Mouse (Mus musculus) adrenal gland, postnatal 14 days (tissue): ENCODE data around the gene Cdk5r1. TPM values are rescaled to one million over a fixed set of nuclear protein-coding genes. Genes with fewer than 3 reads are reported as not detected.

Experiments
- DNase-seq: peaks from one replicate; pipeline ENCODE4 v3.0.0; 2021; ENCODE audit warnings: mixed read lengths
- total RNA-seq: library from RNA; stranded (reverse); gene quantifications from 2 replicates; pipeline ENCODE4 v1.2.3, GENCODE M21; 2021

Gene Cdk5r1
- total RNA-seq, 1 experiment from 2014 or later, result 2.6 TPM

- no peak for DNase-seq
Observed at GRCm38 (mm10) chr11:80481409-80482050, 4.7 kb downstream of the Cdk5r1 start.

DNA sequence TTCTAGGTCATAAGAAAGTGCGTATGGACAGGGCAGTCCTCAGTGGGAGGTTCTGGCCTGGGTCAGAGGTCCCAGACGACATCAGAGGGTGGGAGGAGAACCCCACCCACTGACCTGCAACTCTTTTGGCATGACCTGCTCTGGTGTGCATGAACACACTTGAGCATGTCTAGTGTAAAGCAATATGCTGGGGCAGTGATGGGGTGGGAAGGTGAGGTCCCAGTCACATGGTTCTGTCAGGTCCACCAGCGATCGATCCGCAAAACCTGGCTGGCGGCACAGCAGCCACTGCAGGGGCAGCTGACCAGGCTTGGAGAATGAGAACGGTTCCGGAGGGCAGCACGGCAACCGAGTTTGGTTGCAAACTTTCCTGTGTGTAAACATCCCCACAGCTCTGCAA is 5.5 kb downstream of the Cdk5r1 start:
- DNase-seq, result no peak

DNA sequence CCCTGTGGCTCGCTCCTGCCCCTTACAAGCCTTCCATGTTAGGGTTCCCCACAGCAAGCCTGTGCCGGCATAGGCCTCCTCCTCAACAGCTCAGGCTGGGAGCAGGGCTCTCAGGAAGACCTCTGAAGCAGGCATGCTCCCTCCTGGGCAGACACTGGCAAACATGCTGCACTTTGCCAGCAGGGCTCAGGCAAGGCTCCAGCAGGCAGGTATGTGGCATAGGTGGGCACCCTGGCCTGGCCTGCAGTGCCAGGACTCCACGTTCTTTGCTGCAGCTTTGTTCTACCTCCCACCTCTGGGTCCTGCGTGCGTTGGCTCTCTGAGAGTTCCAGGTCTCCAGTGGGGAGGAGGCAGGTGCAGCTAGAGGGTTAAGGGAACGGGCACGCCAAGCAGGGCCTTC is 6.1 kb downstream of the Cdk5r1 start:
- no peak for DNase-seq

DNA sequence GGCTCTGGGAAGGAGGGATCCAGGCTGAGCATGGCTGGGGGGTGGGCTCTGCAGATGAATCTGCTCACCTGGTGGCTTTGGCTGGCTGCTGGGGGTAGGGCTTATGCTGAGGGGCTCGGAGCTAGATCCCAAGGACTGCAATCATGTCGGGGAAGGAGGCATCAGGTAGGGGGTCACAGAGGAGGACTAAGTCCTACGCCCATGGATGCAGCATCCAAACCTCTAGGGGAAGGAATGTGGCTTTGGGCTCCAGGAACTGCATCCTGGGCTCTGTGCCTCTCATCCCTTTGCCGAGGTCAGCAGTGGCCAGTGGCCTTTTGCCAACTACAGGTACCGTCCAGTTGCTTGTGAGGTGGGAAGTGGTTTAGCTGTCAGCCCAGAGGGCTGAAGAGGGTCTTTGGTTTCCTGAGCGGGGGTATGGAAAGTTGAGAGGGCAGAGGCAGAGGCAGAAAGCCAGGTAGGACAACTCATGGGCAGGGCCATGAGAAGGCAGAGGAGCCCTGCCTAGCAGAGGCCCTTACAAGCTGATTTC is 6.8 kb downstream of the Cdk5r1 start:
- DNase-seq, result no peak

- peak; percentile 47 for DNase-seq
Observed at GRCm38 (mm10) chr11:80484191-80484791, 7.5 kb downstream of the Cdk5r1 start.

DNA sequence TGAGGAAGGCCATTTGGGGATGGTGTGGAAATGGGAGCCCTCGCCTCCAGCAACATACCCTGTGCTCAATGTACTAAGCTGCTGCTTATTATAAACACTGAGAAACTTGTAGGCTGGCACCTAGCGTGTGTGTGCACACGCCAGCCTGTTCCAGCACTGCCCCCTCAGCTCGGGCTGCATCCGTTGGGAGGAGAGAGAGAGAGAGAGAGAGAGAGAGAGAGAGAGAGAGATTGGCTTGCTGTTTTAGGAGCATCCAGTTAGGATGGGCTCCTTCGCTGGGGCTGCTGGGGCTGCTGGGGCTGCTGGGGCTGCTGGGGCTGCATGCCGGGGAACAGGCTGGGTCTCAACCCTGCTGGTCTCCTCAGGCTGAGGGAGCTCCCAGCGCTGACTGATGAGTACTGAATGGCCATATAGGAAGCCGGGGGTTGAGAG is 8.3 kb downstream of the Cdk5r1 start:
- no peak for DNase-seq

DNA sequence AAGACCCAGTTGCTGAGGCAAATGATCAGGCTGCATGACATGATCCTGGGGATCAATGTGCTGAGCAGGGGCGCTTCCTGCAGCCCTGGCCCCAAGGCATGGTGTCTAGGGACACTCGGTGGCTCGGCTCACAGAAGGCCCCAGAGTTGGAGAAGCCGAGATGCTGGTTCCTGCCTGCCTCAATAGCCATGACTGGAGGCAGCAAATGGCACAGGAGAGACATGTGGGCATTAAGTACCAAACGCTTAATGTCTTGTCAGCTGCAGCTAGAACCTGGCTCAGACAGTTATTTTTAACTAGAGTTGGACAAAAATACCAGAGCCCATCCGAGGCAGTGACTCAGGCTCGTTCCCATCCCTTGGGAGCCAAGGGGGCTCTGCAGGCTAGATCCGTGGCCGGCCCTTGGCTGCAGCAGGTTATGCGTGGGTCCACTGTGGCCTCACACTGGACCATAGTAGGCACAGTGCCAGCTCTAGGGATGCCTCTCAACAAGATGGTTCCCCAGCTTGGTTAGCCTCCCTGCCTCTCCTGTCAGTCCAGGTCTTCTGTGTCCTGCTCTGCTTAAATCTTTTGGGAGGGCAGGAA is 8.9 kb downstream of the Cdk5r1 start:
- DNase-seq, result no peak

GRCm38 (mm10) chr11:80487904-80488587 is 11.2 kb downstream of the Cdk5r1 start:
- DNase-seq, result no peak

DNA sequence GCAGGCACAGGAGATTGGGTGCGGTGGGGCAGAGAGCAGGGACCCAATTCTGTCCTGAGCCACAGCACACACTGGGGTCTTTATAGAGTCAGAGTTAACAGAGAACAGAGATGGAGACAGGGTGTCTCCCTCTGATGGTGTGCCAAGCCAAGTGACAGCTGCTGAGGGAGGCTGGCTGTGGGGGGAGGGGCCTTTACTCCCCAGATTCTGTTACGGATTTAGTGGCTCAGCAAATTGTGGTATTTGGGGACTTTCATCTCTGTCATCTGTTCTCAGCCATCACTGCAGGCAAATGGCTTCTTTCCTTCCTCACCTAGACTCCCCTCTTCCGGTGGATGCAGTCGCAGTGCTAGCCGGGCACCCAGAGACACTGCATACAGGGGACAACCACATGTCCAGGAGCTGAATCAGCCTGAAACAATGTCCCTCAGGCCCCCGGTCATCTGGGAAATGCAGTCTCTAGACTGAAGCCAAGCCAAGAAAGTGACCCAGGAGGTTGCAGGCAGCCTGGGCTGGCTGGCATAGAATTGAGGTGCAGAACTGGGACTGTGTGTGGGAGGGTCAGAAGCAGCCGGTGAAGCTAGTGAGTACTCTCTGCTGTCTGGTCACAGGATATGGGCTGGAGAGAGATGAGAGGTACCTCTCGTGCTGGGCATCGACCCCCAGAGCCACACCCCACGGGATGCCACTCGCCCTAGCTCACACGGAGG is 12.5 kb downstream of the Cdk5r1 start:
- DNase-seq, result no peak

DNA sequence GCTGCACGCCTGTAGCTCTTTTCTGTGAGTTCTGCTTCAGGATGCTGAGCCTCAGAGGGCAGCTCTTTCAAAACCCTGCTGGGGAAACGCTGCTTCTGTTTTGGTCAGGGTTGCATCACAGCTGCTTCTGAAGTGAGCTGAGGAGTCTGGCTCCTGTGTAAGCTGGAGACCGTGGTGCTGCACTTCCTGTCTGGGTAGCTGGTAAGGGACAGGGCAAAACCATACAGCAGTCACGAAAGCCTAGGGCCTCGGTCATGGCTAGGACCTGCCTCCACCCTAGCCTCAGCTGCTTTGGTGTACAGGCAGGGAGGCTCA is 13.0 kb downstream of the Cdk5r1 start:
- DNase-seq, result no peak

DNA sequence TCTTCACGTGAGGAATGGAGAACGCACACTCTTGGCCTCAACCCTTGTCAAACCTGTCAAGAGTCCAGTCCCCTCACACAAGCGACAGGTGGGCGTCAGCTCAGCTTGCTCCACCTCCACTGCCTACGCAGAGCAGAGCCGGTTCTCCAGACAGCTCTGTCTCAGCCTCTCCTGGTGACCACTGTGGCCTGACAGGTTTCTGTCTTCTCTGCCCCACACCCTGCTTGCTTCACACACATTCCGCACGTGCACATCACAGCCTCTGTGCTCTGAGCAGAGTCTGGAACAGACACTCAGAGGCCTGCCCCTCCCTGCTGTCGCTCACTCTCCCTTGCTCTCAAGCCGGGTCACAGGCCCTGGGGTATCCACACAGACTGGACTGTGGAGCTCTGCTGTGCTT is 14.0 kb downstream of the Cdk5r1 start:
- DNase-seq, result no peak

GRCm38 (mm10) chr11:80493186-80493585 is 16.4 kb downstream of the Cdk5r1 start:
- DNase-seq, result no peak

GRCm38 (mm10) chr11:80494852-80495251 is 18.0 kb downstream of the Cdk5r1 start:
- no peak for DNase-seq

GRCm38 (mm10) chr11:80495972-80496371 is 19.1 kb downstream of the Cdk5r1 start:
- no peak for DNase-seq

DNA sequence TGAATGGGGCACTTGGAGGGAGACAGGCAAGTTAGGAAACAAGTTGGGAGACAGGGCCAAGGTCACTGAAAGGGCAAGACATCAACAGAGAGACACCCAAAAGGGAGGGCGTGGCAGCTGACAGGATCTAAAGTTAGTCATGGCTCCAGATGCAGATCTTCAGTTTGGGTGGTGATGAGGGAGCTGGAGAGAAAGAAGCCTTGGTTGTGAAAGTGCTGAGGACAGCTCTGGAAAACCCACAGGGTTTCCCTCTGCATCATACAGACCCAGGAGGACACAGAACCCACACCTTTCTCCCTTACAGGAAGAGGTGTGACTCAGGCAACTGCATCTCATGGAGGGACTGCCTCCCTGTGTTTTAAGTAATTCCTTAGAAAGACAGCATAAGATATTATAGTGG is 19.8 kb downstream of the Cdk5r1 start:
- no peak for DNase-seq

DNA sequence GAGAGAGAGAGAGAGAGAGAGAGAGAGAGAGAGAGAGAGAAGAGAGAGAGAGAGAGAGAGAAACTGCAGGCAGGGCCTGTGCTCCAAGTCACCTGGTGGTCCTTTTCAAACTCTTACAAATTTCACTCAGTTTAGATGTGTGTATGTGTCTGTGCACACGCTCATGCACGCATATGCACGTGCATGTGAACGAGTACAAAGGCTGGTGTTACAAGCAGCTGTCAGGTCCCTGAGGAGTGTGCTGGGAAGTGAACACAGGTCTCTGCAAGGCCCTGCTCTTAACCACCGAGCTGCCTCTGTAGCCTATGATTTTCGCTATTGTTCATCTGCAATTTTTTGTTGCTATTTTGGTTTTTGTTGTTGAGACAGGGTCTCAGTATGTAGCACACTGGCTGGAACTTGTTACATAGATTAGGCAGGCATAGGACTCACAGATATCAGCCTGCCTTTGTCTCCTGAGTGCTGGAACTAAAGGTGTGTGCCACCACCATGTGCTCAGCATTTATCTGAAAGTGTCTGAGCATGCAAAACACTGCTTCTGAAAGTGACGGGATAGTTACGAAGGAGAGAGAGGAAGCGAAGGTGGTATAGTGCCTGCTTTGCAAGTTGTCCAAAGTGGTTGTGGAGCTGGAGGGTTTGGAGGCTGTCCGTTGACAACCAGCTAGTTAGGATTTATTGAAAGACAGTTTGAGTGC is 20.5 kb downstream of the Cdk5r1 start:
- no peak for DNase-seq

- no peak for DNase-seq
Observed at GRCm38 (mm10) chr11:80498328-80499070, 21.7 kb downstream of the Cdk5r1 start.

GRCm38 (mm10) chr11:80499550-80499952 is 22.7 kb downstream of the Cdk5r1 start:
- peak; percentile 12 for DNase-seq

- DNase-seq, result no peak
Observed at GRCm38 (mm10) chr11:80503281-80503680, 26.5 kb downstream of the Cdk5r1 start.

- peak; percentile 37 for DNase-seq
Observed at GRCm38 (mm10) chr11:80503726-80504452, 27.1 kb downstream of the Cdk5r1 start.
